In the genomic region with DNA sequence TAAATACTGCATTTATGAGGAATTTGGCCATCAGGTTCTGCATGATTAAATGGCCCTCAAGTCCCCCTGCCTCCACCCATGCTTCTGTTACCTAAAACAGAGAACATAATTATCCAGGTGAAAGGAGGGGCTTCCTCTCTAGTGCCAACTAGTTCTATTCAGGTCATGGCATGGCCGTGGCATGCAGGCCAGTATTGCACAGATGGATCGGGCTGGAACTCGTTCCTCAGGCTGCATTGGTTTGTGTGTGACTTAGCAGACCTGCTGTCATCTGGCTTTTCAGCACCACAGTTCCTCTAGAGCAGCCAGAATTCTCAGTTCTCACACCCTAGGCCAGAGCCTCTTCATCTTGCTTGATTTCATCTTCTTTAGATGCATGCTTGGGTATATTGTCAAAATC, we compare ENCODE assay signal across 9 mouse cellular contexts.
DNase-seq lines count a peak whose midpoint lies in the region; ATAC-seq lines count a peak whose summit lies in the region.
"Had no signal": no experiment of that assay in that cellular context is flagged by ENCODE, and none has a peak within 500 bp of the region (broad histone marks: within the 10 kb centered on the region; RNA-seq: fewer than 3 reads in every experiment).

No protein-coding gene starts in this region.

- H3K36me3 ChIP-seq in kidney, embryonic 15.5 days, result no peaks in the 10 kb centered on the region
- H3K36me3 ChIP-seq: G1E had no signal

- H3K4me1 ChIP-seq in kidney, embryonic 15.5 days, result peaks cover 28% of the 10 kb centered on the region

- ATAC-seq in kidney, embryonic 15.5 days (replicated peaks; ENCODE audit: low FRiP score), result no peak

- no peak overlapping the region for H3K4me3 ChIP-seq in kidney, embryonic 15.5 days (replicated peaks)

- H3K27me3 ChIP-seq in kidney, embryonic 15.5 days, result no peaks in the 10 kb centered on the region

- no peaks in the 10 kb centered on the region for H3K9me3 ChIP-seq in kidney, embryonic 15.5 days (replicated peaks)

- no peak for DNase-seq in kidney, adult 18-20 months
- peak; percentile 85 for DNase-seq in brain, adult 2 months (ENCODE audit: low read depth, low spot score)
- peak; percentile 73 for DNase-seq in cerebellum, adult 11-12 months
- DNase-seq in kidney, postnatal 10 days, result peak; percentile 41
- DNase-seq in thymus, postnatal 36 days, result no peak
- DNase-seq in frontal cortex, postnatal 36 days (ENCODE audit: low spot score in 2 of 2), result no peak
- no peak for DNase-seq in c-Kit-positive CD71-positive TER-119-positive erythroid progenitor cells, embryonic 14.5 days (ENCODE audit: low spot score)

- H3K9ac ChIP-seq in kidney, embryonic 15.5 days, result no peak overlapping the region

- H3K4me2 ChIP-seq in kidney, embryonic 15.5 days, result no peak overlapping the region

- WGBS in kidney, embryonic 15.5 days, result 62% methylated on average over 3 of the region's 3 CpGs

- H3K27ac ChIP-seq in kidney, embryonic 15.5 days, result peak overlapping the region; percentile 23; the same call in 1 of the 2 replicates

Comparison
In these comparisons a context has a peak if more than half of its experiments do, and no peak if none do; other contexts are left out.
1. DNase-seq: peak in brain, adult 2 months (single experiment), cerebellum, adult 11-12 months (single experiment) and kidney, postnatal 10 days (single experiment); none in kidney, adult 18-20 months (single experiment), thymus, postnatal 36 days (0 of 2), frontal cortex, postnatal 36 days (0 of 2) and c-Kit-positive CD71-positive TER-119-positive erythroid progenitor cells, embryonic 14.5 days (single experiment).